Mouse (Mus musculus): ENCODE measurements around the gene Fam83b.

The Fam83b gene

GRCm38 (mm10) chr9:76521640-76522039 is 45.3 kb downstream of the Fam83b start:
- no peak for DNase-seq (ENCODE audit: low spot score)

- DNase-seq (ENCODE audit: low spot score): no peak
Measured at GRCm38 (mm10) chr9:76518665-76519064, 48.3 kb downstream of the Fam83b start.

DNA sequence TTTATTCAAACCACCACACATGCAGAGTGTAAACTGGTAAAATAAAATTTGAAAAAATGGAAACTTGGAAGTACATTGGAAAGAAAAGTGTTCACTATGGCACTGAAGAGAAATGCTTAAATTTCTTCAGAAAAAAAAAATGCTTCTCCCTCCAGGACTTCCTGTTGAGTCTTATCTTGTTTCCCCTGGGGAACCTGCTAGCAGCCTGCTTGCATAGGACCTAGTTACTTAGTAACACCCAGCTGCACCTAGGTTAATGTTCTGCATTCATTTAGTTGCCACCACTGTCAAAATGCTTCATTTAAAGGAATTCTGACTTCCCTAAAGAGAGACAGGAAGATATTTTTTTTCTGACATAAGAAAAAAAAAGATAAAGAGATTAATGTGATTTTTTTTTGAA is 61.3 kb downstream of the Fam83b start:
- no peak for DNase-seq (ENCODE audit: low spot score)

DNA sequence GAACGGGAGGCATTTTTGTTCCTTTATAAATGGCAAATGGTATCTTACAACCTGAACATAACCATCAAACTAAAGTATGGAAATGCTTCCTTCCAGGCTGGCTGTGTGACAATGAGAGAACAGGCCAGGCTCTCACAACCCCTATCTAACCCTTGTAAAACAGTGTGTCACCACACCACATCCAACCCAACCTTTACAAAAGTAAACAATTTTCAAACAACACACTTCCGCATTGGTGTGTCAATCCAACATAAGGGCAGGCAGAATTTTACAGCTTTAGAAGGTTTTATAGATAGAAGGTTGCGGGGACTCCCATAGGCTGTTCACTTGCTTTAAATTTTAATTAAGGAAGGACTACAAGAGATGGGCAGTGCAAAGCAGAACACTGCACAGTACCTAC is 77.2 kb downstream of the Fam83b start:
- DNase-seq (ENCODE audit: low spot score): no peak

DNA sequence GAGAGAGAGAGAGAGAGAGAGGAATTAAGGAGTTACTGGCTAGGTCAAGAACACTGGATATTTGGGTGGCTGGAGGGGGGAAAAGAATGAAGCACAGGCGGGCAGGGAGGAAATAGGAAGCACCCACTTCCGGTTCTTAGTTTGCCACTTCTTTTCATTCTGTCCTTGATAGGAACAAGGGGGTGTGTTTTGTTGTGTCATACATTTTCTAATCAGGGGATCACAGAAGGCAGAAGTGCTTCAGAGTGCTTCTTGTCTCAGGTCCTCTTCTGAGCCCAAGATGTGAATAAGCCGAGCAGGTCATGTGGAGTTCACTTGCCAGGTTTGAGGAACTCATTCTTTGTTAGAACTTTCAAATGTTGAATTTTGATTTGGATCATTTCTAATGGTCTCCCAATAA is 86.8 kb downstream of the Fam83b start:
- no peak for DNase-seq (ENCODE audit: low spot score)

GRCm38 (mm10) chr9:76469500-76469899 is 97.4 kb downstream of the Fam83b start:
- DNase-seq (ENCODE audit: low spot score): no peak

GRCm38 (mm10) chr9:76461547-76461946 is 105.4 kb downstream of the Fam83b start:
- DNase-seq (ENCODE audit: low spot score): no peak

- no peak for DNase-seq (ENCODE audit: low spot score)
Measured at GRCm38 (mm10) chr9:76455703-76456102, 111.2 kb downstream of the Fam83b start.
